Mouse (Mus musculus): ENCODE measurements around the gene Chad. TPM values are rescaled to one million over a fixed set of nuclear protein-coding genes. Genes with fewer than 3 reads are reported as not detected.

Chad gene
- total and polyA plus RNA-seq, 3 experiments, result 0.17 to 0.41 TPM; not detected in 1

DNA sequence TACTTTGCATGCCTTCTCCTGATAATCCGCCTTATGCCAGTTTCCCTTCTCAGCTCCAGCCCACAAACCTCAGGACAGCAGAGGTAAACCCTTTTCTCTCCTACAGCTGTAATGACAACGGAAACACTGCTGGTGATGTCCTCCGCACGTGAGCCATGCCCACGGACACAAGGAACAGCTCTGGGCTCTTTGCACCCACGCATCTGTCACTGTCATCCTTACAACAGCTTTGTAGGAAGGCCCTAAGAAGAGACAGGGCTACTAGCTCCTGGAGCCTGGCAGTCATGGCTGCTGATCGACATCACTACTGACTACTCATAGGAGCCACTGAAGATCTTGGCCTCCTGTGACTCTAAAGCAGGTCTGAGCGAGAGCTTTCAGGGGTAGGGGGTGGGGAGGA lies 31.7 kb upstream of the Chad start:
- Histone ChIP-seq H3K4me3 (replicated peaks in 1 of 3; ENCODE audit: low read depth in 2 of 3, low read length in 2 of 3, poor library complexity in 1 of 3) (no peak overlapping the region), H3K27ac (ENCODE audit: insufficient read depth, low read depth) (no peak overlapping the region), H3K79me2 (replicated peaks; ENCODE audit: control insufficient read depth, extremely low read depth, insufficient read depth, poor library complexity, severe bottlenecking) (no peaks in the 10 kb centered on the region), H3K9me3 (replicated peaks; ENCODE audit: low read length) (peaks cover 1% of the 10 kb centered on the region), H3K36me3 (replicated peaks in 1 of 2; ENCODE audit: control insufficient read depth in 1 of 2, insufficient read depth in 1 of 2, low read length in 1 of 2) (peaks cover 0 to 9% of the 10 kb centered on the region in 2 experiments), H3K27me3 (replicated peaks) (no peaks in the 10 kb centered on the region), H3K4me1 (ENCODE audit: control insufficient read depth in 1 of 2, insufficient read depth in 2 of 2) (no peaks in the 10 kb centered on the region), H3K4me2 (ENCODE audit: insufficient read depth, low read depth, poor library complexity, severe bottlenecking) (no peak overlapping the region), H3K9ac (ENCODE audit: insufficient read depth, low read depth) (no peak overlapping the region)
- in situ Hi-C loops (cut with MboI; ENCODE audit: low pct_ligation_motif_present, low pct_unique_long_range_greater_than_20kb, low sequenced_read_pairs) (no loop called here), dilution Hi-C loops (cut with MboI; ENCODE audit: extremely low pct_ligation_motif_present, extremely low pct_unique_long_range_greater_than_20kb, low sequenced_read_pairs) (no loop called here)
- no peak for DNase-seq (ENCODE audit: extremely low read depth)
- TF ChIP-seq BHLHE40 (IDR thresholded peaks at IDR 0.05; ENCODE audit: low read depth, low read length) (0 out of 2 replicates have a peak, but pooled peaks have one; percentile 30), CHD2 (IDR thresholded peaks at IDR 0.05; ENCODE audit: low read length) (no peak), EP300 (IDR thresholded peaks at IDR 0.05; ENCODE audit: low read length) (no peak)

DNA sequence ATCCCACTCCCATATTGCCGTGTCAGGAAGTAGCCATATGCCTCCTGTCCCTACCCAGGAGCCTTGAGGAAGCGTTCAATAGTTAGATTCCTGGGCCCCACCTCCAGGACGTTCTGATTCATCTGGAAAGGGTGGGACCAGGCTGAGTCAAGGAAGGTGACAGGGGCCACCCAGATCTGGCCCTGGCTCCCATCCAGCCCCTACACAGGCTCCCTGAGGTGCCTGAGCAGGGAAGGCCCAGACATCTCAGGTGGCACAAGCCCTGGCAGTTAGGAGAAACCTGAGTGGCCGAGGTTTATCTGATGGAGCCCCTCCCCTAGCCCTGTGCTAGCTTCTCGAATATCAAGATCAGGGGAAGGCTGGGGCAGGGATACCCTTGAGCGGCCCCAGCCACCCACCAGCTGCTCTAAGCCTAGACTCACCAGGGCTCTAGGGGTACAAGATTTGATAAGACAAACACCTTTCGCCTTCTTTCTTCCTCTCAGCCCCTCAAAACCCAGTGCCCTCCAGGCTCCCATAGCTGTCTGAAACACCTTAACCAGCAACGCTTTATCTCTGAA lies 26.0 kb upstream of the Chad start:
- Histone ChIP-seq H3K4me1 (ENCODE audit: control insufficient read depth in 1 of 2, insufficient read depth in 2 of 2) (peaks cover 0 to 11% of the 10 kb centered on the region in 2 experiments; a peak in 2 of 4 replicates), H3K27ac (ENCODE audit: insufficient read depth, low read depth) (no peak overlapping the region), H3K4me3 (replicated peaks in 1 of 3; ENCODE audit: low read depth in 2 of 3, low read length in 2 of 3, poor library complexity in 1 of 3) (no peak overlapping the region), H3K4me2 (ENCODE audit: insufficient read depth, low read depth, poor library complexity, severe bottlenecking) (no peak overlapping the region), H3K9me3 (replicated peaks; ENCODE audit: low read length) (peaks cover 1% of the 10 kb centered on the region), H3K79me2 (replicated peaks; ENCODE audit: control insufficient read depth, extremely low read depth, insufficient read depth, poor library complexity, severe bottlenecking) (no peaks in the 10 kb centered on the region), H3K27me3 (replicated peaks) (no peaks in the 10 kb centered on the region), H3K36me3 (replicated peaks in 1 of 2; ENCODE audit: control insufficient read depth in 1 of 2, insufficient read depth in 1 of 2, low read length in 1 of 2) (peaks cover 3 to 47% of the 10 kb centered on the region in 2 experiments), H3K9ac (ENCODE audit: insufficient read depth, low read depth) (no peak overlapping the region)
- in situ Hi-C loops (cut with MboI; ENCODE audit: low pct_ligation_motif_present, low pct_unique_long_range_greater_than_20kb, low sequenced_read_pairs) (loop anchor here (5.0 kb wide), 1 partner anchor 37 kb away; no protein-coding TSS in a partner anchor), dilution Hi-C loops (cut with MboI; ENCODE audit: extremely low pct_ligation_motif_present, extremely low pct_unique_long_range_greater_than_20kb, low sequenced_read_pairs) (no loop called here)
- no peak for DNase-seq (ENCODE audit: extremely low read depth)
- TF ChIP-seq IRF4 (IDR thresholded peaks at IDR 0.05; ENCODE audit: low read depth, low read length) (no peak), NELFE (IDR thresholded peaks at IDR 0.05; ENCODE audit: low read depth, low read length) (no peak), USF1 (IDR thresholded peaks at IDR 0.05; ENCODE audit: low read depth, low read length) (no peak), JUND (conservative IDR thresholded peaks at IDR 0.05; ENCODE audit: low read depth, low read length) (no peak), ZC3H11A (IDR thresholded peaks at IDR 0.05; ENCODE audit: low read depth, low read length) (no peak), CHD1 (IDR thresholded peaks at IDR 0.05; ENCODE audit: low read depth, low read length) (no peak), TBP (conservative IDR thresholded peaks at IDR 0.05; ENCODE audit: low read depth, low read length) (no peak), MEF2A (IDR thresholded peaks at IDR 0.05; ENCODE audit: borderline replicate concordance, low read depth, low read length) (no peak), MXI1 (IDR thresholded peaks at IDR 0.05; ENCODE audit: low read depth, low read length) (no peak), MYC (IDR thresholded peaks at IDR 0.05; ENCODE audit: low read depth, low read length) (no peak), BHLHE40 (IDR thresholded peaks at IDR 0.05; ENCODE audit: low read depth, low read length) (no peak), HCFC1 (IDR thresholded peaks at IDR 0.05; ENCODE audit: low read depth, low read length) (no peak), TCF12 (IDR thresholded peaks at IDR 0.05; ENCODE audit: low read depth, low read length) (no peak), E2F4 (IDR thresholded peaks at IDR 0.05; ENCODE audit: insufficient replicate concordance, low read depth, low read length) (no peak), KAT2A (IDR thresholded peaks at IDR 0.05; ENCODE audit: insufficient replicate concordance, low read length) (no peak)
